In genomic region chr19:58011636-58012035, GRCm38 (mm10) we compare ENCODE assay signal across 16 mouse cellular contexts.
DNase-seq lines count a peak whose midpoint lies in the region.
"Had no signal": no experiment of that assay in that cellular context is flagged by ENCODE, and none has a peak within 500 bp of the region (broad histone marks: within the 10 kb centered on the region; RNA-seq: fewer than 3 reads in every experiment).

No protein-coding gene starts in this region.

- intact Hi-C loops in heart, postnatal 10 days (cut with DNase I), result no loop called here

- DNase-seq in heart, adult 11 months, result peak; percentile 55
- no peak for DNase-seq in heart, postnatal 10 days
- DNase-seq in kidney, adult 18-20 months, result peak; percentile 0
- no peak for DNase-seq in kidney, adult 11 months
- DNase-seq in testis, postnatal 14 days (ENCODE audit: low spot score), result peak; percentile 60
- DNase-seq in testis, postnatal 10 days (ENCODE audit: low spot score), result no peak
- DNase-seq: adrenal gland, adult 2 months; adrenal gland, adult 8-10 months; adrenal gland, postnatal 10 days; adrenal gland, postnatal 14 days; adrenal gland, postnatal 25 days; adrenal gland, postnatal 36 days; B cell, adult 2 months; cerebellum, adult 11 months; cerebellum, adult 11-12 months; cerebellum, adult 18-20 months had no signal

Comparison
In these comparisons a context has a peak if more than half of its experiments do, and no peak if none do; other contexts are left out.
1. DNase-seq: peak in heart, adult 11 months (single experiment), kidney, adult 18-20 months (single experiment) and testis, postnatal 14 days (single experiment); none in heart, postnatal 10 days (0 of 2), kidney, adult 11 months (single experiment) and testis, postnatal 10 days (single experiment).